Mouse (Mus musculus) megakaryocyte, embryonic 14.5 days (primary cell): ENCODE results near the gene Mastl. TPM values are rescaled to one million over a fixed set of nuclear protein-coding genes. Genes with fewer than 3 reads are reported as not detected.

Experiments
- H3K27me3 ChIP-seq: replicated peaks from 2 replicates; pipeline ENCODE3; 2012; ENCODE audit warnings: inconsistent platforms
- H3K36me3 ChIP-seq: replicated peaks from 2 replicates; pipeline ENCODE3; 2012; ENCODE audit warnings: low read length, inconsistent platforms, mixed read lengths
- H3K4me1 ChIP-seq: 2 replicates; pipeline ENCODE4 v1.6.1; 2012; ENCODE audit warnings: inconsistent platforms
- H3K4me3 ChIP-seq: replicated peaks from 2 replicates; pipeline ENCODE3; 2012; ENCODE audit warnings: moderate library complexity, mild to moderate bottlenecking, inconsistent platforms
- H3K9me3 ChIP-seq: 2 replicates; pipeline ENCODE4 v1.6.1; 2012; ENCODE audit warnings: inconsistent platforms
- FLI1 ChIP-seq: IDR thresholded peaks from 2 replicates; pipeline ENCODE4 v1.6.1; 2012; ENCODE audit warnings: low read length, inconsistent platforms, mixed read lengths
- GATA1 ChIP-seq: IDR thresholded peaks from 3 replicates; pipeline ENCODE4 v1.6.1; 2012; ENCODE audit warnings: mixed read lengths, low read length, inconsistent platforms, borderline replicate concordance
- polyA plus RNA-seq: library from polyadenylated mRNA; stranded (reverse); fragments of >175 nt; gene quantifications from 2 replicates; pipeline ENCODE4 v1.2.3, GENCODE M21; 2012; ENCODE audit warnings: low replicate concordance; ENCODE audit not compliant: insufficient read depth

Gene Mastl
- polyA plus RNA-seq, 1 experiment = 0.25 TPM

DNA sequence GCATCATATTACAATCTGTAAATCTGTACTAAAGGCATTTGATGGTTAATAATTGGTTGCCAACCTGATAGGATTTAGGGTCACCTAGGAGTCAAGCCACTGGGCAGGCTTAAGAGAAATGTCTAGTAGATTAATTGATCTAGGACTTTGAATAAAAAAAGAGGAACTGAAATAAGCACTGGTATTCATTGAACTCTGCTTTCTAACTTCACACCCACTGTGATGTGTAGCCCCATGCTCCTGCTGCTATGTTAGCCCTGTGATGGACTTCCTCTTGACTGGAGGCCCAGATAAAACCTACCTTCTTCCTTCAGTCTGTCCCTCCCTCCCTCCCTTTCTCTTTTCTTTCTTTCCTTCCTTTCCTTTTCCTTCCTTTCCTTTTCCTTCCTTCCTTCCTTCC lies 58.8 kb downstream of the Mastl start:
- Histone ChIP-seq H3K4me1 (peaks cover 4% of the 10 kb centered on the region; the same call in 1 of the 2 replicates), H3K36me3 (peaks cover 70% of the 10 kb centered on the region), H3K27me3 (no peaks in the 10 kb centered on the region), H3K9me3 (no peaks in the 10 kb centered on the region), H3K4me3 (no peak overlapping the region)
- no peak for TF ChIP-seq FLI1
- TF ChIP-seq GATA1 = no peak

DNA sequence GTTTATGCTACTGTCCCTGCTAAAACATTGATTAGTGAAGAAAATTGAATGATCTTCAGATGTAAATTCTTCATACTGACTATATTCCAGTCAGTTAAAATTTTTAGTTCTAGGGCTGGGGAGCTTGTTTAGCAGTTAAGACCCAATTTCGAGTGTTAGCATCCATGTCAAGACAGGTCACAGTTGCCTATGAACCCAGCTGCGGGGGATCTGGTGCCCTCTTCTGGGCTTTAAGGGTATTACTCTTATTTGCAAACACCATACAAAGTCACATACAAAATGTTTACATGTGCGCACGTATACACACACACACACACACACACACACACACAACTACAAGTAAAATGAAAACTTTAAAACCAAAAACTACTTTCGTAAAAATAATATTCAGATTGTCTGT lies 63.6 kb downstream of the Mastl start:
- Histone ChIP-seq H3K27me3 (no peaks in the 10 kb centered on the region), H3K36me3 (peaks cover 88% of the 10 kb centered on the region)
- TF ChIP-seq GATA1 (no peak), FLI1 (no peak)

DNA sequence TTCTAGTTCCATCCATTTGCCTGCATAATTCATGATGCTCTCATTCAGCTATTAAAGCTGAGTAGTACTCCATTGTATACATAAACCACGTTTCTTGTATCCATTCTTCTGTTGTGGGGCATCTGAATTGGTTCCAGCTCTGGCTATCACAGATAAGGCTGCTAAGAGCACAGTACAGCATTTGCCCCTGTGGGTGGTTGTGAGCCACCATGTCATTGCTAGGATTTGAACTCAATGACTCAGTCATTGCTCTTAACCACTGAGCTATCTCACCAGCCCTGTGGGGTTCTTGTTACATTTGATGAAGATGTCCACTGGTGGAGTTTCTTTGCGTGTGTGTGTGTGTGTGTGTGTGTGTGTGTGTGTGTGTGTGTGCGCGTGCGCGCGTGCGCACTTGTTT lies 71.3 kb downstream of the Mastl start:
- Histone ChIP-seq H3K4me1 (peaks cover 5% of the 10 kb centered on the region), H3K4me3 (no peak overlapping the region), H3K27me3 (no peaks in the 10 kb centered on the region), H3K36me3 (peaks cover 82% of the 10 kb centered on the region), H3K9me3 (no peaks in the 10 kb centered on the region)
- TF ChIP-seq FLI1 (no peak), GATA1 (no peak)

More for the DNA sequence above, 63.6 kb downstream of the Mastl start:
- no peaks in the 10 kb centered on the region for H3K9me3 ChIP-seq
- no peaks in the 10 kb centered on the region for H3K4me1 ChIP-seq
- no peak overlapping the region for H3K4me3 ChIP-seq

DNA sequence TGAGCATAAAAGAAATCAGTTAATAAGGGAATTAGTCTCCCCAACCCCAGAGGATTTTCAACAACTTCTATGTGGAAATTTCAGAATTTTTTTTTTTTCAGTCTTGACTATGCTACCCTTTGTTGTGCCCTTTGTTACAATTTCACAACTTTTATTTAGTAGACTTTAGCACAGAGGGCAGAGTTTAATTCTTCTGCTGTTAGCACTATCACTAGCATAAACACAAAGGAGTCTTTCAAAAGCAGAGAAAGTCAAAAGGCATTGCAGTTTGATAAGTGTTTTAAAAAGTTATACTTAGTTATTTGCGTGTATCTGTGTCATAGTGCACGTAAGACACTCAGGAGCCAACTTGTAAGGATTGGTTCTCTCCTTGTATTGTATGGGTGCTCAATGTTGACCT lies 77.2 kb downstream of the Mastl start:
- peaks cover 2% of the 10 kb centered on the region; the same call in 1 of the 2 replicates for H3K9me3 ChIP-seq
- H3K4me3 ChIP-seq = no peak overlapping the region
- peaks cover 3% of the 10 kb centered on the region for H3K4me1 ChIP-seq
- H3K27me3 ChIP-seq = no peaks in the 10 kb centered on the region
- H3K36me3 ChIP-seq = peaks cover 86% of the 10 kb centered on the region
- TF ChIP-seq GATA1 (no peak), FLI1 (no peak)

DNA sequence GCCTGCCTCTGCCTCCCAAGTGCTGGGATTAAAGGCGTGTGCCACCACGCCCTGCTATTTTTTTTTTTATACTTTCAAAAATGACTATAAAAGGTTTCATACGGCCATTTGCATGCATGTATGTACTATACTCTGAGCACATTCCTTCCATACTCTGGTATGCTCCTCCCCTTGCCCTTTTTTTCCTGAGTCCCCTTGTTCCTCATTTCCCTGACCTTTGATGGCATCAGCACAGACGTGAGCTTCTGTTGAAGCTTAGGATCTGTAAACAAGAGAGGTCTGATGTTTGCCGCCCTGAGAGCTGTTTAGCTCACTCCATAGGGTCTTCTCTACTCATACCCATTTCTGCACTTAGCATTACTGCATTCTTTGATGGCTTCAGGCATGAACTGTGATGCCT lies 78.1 kb downstream of the Mastl start:
- H3K27me3 ChIP-seq = no peaks in the 10 kb centered on the region
- no peak overlapping the region for H3K4me3 ChIP-seq
- peaks cover 81% of the 10 kb centered on the region for H3K36me3 ChIP-seq
- peaks cover 3% of the 10 kb centered on the region for H3K4me1 ChIP-seq
- TF ChIP-seq FLI1 (no peak), GATA1 (no peak)
- H3K9me3 ChIP-seq = peaks cover 2% of the 10 kb centered on the region; the same call in 1 of the 2 replicates

DNA sequence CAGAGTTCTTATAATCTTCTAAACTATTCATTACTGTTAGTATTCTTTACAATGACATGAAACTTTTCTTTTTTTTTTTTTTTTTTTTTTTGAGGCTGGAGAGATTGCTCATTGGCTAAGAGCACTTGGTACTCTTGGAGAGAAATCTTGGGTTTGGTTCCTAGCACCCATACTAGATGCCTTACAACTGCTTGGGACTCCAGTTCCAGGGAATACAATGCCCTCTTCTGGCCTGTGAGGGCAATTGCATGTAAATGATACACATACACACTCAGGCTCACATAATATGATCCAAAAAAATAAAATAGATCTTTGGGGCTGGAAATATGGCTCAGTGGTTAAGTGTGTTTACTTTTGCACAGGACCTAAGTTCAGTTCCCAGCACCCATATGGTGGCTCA lies 79.0 kb downstream of the Mastl start:
- Histone ChIP-seq H3K4me3 (no peak overlapping the region), H3K36me3 (peaks cover 78% of the 10 kb centered on the region), H3K27me3 (no peaks in the 10 kb centered on the region), H3K9me3 (peaks cover 2% of the 10 kb centered on the region; the same call in 1 of the 2 replicates), H3K4me1 (peaks cover 3% of the 10 kb centered on the region)
- TF ChIP-seq FLI1 (no peak), GATA1 (no peak)

DNA sequence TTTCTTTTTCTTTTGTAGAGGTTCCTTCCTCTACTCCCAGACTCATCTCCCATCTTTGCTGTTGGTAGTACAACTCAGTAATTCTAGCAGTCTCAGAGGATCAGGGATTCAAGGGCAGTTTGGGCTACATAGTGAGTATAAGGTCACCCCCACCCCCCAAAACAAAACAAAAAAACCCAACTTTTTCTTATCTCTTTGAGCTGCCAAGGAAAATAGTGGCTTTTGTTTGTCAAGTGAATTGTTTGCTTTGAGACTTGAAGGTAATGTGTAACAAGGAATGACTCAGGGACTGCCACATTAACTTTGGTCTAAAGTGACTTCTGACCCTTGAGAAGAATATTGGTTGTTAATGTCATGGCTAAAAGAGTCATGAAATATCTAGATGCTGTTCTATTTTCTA lies 80.0 kb downstream of the Mastl start:
- H3K9me3 ChIP-seq = peaks cover 2% of the 10 kb centered on the region; the same call in 1 of the 2 replicates
- TF ChIP-seq FLI1 (no peak), GATA1 (no peak)
- no peaks in the 10 kb centered on the region for H3K27me3 ChIP-seq
- H3K4me1 ChIP-seq = peaks cover 3% of the 10 kb centered on the region
- peaks cover 75% of the 10 kb centered on the region for H3K36me3 ChIP-seq
- no peak overlapping the region for H3K4me3 ChIP-seq

DNA sequence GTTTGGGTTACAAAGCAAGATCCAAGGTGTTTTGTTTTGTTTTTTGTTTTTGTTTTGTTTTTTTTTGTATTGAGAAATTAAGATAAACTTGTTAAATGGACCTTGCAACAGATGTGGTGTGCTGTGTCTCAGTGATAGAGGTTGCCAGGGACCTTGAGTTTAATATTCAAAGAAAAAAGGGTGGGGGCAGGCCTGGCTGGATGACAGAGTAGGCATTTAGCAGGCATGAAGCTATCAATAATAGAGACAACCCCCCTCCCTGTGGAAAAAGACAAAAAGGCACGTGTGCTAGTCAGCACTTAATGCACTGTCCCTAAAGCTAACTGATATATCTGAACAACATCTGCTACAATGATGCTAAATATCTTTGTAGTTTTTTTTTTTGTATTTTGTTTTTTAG lies 84.4 kb downstream of the Mastl start:
- Histone ChIP-seq H3K27me3 (no peaks in the 10 kb centered on the region), H3K36me3 (peaks cover 41% of the 10 kb centered on the region), H3K4me1 (peaks cover 17% of the 10 kb centered on the region), H3K4me3 (no peak overlapping the region), H3K9me3 (peaks cover 1% of the 10 kb centered on the region; the same call in 1 of the 2 replicates)
- TF ChIP-seq FLI1 (no peak), GATA1 (no peak)

DNA sequence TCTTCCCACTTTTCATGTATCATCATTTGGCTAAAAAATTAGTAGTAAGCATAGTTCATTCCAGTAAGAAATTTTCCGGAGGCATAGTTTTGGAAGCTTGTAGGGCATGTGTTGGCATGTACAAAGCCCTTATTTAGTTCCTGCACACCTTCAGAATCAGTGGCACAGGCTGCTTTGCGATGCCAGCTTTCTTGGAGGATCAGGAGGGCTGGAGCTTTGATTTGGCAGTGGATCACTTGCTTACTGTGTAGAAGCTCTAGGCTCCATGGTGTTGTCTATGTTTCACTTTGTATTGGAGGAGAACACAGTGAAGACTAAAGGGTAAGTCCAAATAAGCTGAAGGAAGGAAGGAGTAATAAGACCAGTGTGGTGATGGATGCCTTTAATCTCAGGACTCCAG lies 85.3 kb downstream of the Mastl start:
- no peaks in the 10 kb centered on the region for H3K9me3 ChIP-seq
- H3K27me3 ChIP-seq = no peaks in the 10 kb centered on the region
- H3K4me1 ChIP-seq = peaks cover 17% of the 10 kb centered on the region
- TF ChIP-seq FLI1 (no peak), GATA1 (no peak)
- peak overlapping the region; percentile 17 for H3K4me3 ChIP-seq
- H3K36me3 ChIP-seq = peaks cover 33% of the 10 kb centered on the region

DNA sequence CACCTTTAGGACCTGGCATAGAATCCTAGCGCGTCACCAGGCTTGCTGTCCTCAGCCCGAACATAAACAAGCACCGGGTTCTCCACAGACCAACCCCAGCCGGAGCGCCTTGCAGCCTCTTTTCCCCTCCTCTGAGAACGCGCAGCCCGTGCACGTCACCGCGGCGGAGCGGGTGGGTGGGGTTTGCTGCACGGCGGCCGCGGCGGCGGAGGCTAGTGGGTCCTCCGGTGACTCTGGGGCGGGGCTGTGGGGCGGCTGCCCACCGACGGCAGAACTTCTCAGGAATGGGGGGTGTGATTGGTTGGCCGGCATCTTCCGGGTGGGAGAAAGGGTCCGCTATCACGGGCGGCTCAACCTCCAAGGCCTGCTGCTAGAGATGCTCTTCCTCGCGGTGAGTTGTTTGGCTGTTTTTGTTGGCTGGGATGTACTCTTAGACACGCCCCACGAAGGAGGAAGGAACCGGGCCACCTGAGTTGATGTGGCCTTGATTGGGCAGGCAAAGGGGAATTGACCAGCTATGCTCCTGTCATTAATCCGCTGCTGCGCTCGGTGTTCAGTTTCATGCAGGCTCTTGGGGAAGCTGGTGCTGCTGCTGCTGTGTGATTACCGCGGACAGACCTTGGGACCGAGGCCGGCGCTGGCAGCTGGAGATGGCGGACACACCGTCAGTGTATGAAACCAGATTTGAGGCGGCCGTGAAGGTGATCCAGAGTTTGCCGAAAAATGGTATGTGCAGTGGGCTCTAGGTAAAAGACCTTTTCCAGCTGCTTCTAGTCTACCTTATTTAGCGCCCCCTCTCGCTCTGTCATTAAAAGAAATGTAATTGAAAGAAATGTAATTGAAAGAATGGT lies 86.7 kb downstream of the Mastl start:
- H3K27me3 ChIP-seq = no peaks in the 10 kb centered on the region
- peak overlapping the region; percentile 100 for H3K4me3 ChIP-seq
- H3K9me3 ChIP-seq = no peaks in the 10 kb centered on the region
- peaks cover 17% of the 10 kb centered on the region for H3K4me1 ChIP-seq
- TF ChIP-seq FLI1 (no peak), GATA1 (no peak)
- H3K36me3 ChIP-seq = peaks cover 24% of the 10 kb centered on the region
